Mouse (Mus musculus) kidney, adult 2 months (tissue): ENCODE data around the gene Ttc23l.

Experiments
- CTCF ChIP-seq: fragments of 200-500 bp; conservative IDR thresholded peaks from 2 replicates; pipeline ENCODE4 v1.5.1; 2011; ENCODE audit warnings: low read depth, mild to moderate bottlenecking, control low read depth, low read length, moderate library complexity, mixed read lengths; ENCODE audit not compliant: insufficient read depth, insufficient read length
- POLR2A ChIP-seq: fragments of 200-500 bp; IDR thresholded peaks from one replicate; pipeline ENCODE4 v1.6.1; 2011; ENCODE audit warnings: low read depth, low read length, control low read depth

GRCm38 (mm10) chr15:10531352-10531751 is 27.1 kb downstream of the Ttc23l start:
- TF ChIP-seq CTCF (no peak), POLR2A (no peak)
